Mouse (Mus musculus) left cerebral cortex, postnatal 4 days (tissue): ENCODE data around the gene Smok3b. TPM values are rescaled to one million over a fixed set of nuclear protein-coding genes. Genes with fewer than 3 reads are reported as not detected.
A peak's percentile ranks its signal among the peaks of the same experiment; 100 is the strongest.

Experiments used
- DNase-seq: peaks from one replicate; pipeline ENCODE4 v3.0.0-alpha.2; 2022
- intact Hi-C: fragments of 180-260 bp; cut with DNase I; formaldehyde crosslinking; loops from one replicate; pipeline ENCODE4 v1.15.1; 2025
- total RNA-seq, 2 experiments: library from RNA; stranded (reverse); gene quantifications; 2 replicates each; pipeline ENCODE4 v1.2.3; 2021

Gene Smok3b
- total RNA-seq, 2 experiments from 2014 or later = not detected

GRCm38 (mm10) chr5:138084507-138084906 is 63.3 kb downstream of the Smok3b start:
- no peak for DNase-seq
- intact Hi-C loops = no loop called here

- intact Hi-C loops = no loop called here
- peak; percentile 81 for DNase-seq
Measured at GRCm38 (mm10) chr5:138084996-138085395, 63.8 kb downstream of the Smok3b start, which contains the start of gene Zkscan1. Gene Zkscan1, plus strand, starts transcription at chr5:138085084.

- intact Hi-C loops = no loop called here
- DNase-seq = peak; percentile 6
Measured at GRCm38 (mm10) chr5:138085421-138085911, 64.2 kb downstream of the Smok3b start.

GRCm38 (mm10) chr5:138086842-138087241 is 65.6 kb downstream of the Smok3b start:
- intact Hi-C loops = no loop called here
- DNase-seq = no peak

- intact Hi-C loops = no loop called here
- DNase-seq = no peak
Measured at GRCm38 (mm10) chr5:138088366-138088765, 67.1 kb downstream of the Smok3b start.

GRCm38 (mm10) chr5:138089108-138089551 is 67.9 kb downstream of the Smok3b start:
- DNase-seq = no peak
- intact Hi-C loops = no loop called here

GRCm38 (mm10) chr5:138090271-138090670 is 69.0 kb downstream of the Smok3b start:
- intact Hi-C loops = no loop called here
- DNase-seq = no peak

- intact Hi-C loops = no loop called here
- no peak for DNase-seq
Measured at GRCm38 (mm10) chr5:138090737-138091136, 69.5 kb downstream of the Smok3b start.

- DNase-seq = no peak
- intact Hi-C loops = no loop called here
Measured at GRCm38 (mm10) chr5:138092771-138093170, 71.5 kb downstream of the Smok3b start.

GRCm38 (mm10) chr5:138094474-138094873 is 73.2 kb downstream of the Smok3b start:
- intact Hi-C loops = no loop called here
- no peak for DNase-seq

Other genes with a start within 250 kb of the Smok3b start
- 10 to 100 TPM; 28.4 to 38.6 TPM for gene Ppp1r35, start 242.6 kb upstream of the Smok3b start, total RNA-seq
- gene Mepce, start 233.8 kb upstream of the Smok3b start, total RNA-seq = 10 to 100 TPM; 32.9 to 35.2 TPM
- 1 to 10 TPM; 5.4 to 6.1 TPM for gene Zcwpw1, start 233.6 kb upstream of the Smok3b start, total RNA-seq
- 1 to 10 TPM in 1 of 2 experiments, under 1 TPM in 1; 0.91 to 1.0 TPM for gene Pilra, start 185.1 kb upstream of the Smok3b start, total RNA-seq
- gene Pilrb1, start 163.3 kb upstream of the Smok3b start, total RNA-seq = not detected
- gene Pilrb2, start 149.6 kb upstream of the Smok3b start, total RNA-seq = not detected
- not detected for gene Cyp3a13, start 99.8 kb upstream of the Smok3b start, total RNA-seq
- gene Gjc3, start 58.3 kb upstream of the Smok3b start, total RNA-seq = under 1 TPM; 0.58 to 0.76 TPM
- not detected for gene Azgp1, start 39.9 kb upstream of the Smok3b start, total RNA-seq
- gene Smok3a, start 168 bp upstream of the Smok3b start, total RNA-seq = not detected
- not detected for gene Smok3c, start 31.8 kb downstream of the Smok3b start, total RNA-seq
- 10 to 100 TPM; 44.6 to 45.1 TPM for gene Zkscan1, start 63.7 kb downstream of the Smok3b start, total RNA-seq
- gene Zscan21, start 95.5 kb downstream of the Smok3b start, total RNA-seq = 10 to 100 TPM; 34.9 to 35.7 TPM
- 10 to 100 TPM; 13.1 to 13.2 TPM for gene Zfp113, start 134.3 kb downstream of the Smok3b start, total RNA-seq
- 100 to 1,000 TPM; 126 to 131 TPM for gene Cops6, start 139.6 kb downstream of the Smok3b start, total RNA-seq
- gene Ap4m1, start 150.6 kb downstream of the Smok3b start, total RNA-seq = 10 to 100 TPM; 33.2 to 37.3 TPM
- gene Mcm7, start 151.0 kb downstream of the Smok3b start, total RNA-seq = 10 to 100 TPM; 34.9 to 37.6 TPM
- 10 to 100 TPM; 28.6 to 30.7 TPM for gene Taf6, start 166.0 kb downstream of the Smok3b start, total RNA-seq
- 10 to 100 TPM; 17.1 to 18.4 TPM for gene Cnpy4, start 166.1 kb downstream of the Smok3b start, total RNA-seq
- gene Mblac1, start 172.9 kb downstream of the Smok3b start, total RNA-seq = 10 to 100 TPM in 1 of 2 experiments, 1 to 10 TPM in 1; 7.9 to 10.4 TPM
- gene Nxpe5, start 204.5 kb downstream of the Smok3b start, total RNA-seq = under 1 TPM in 1 of 2 experiments, not detected in 1; 0.20 TPM
- 10 to 100 TPM; 53.1 to 60.1 TPM for gene Lamtor4, start 234.1 kb downstream of the Smok3b start, total RNA-seq
- gene BC037034, start 242.6 kb downstream of the Smok3b start, total RNA-seq = 10 to 100 TPM; 90.0 to 98.2 TPM